Mouse (Mus musculus): Measurements from ENCODE around the gene Foxp4. TPM values are rescaled to one million over a fixed set of nuclear protein-coding genes. Genes with fewer than 3 reads are reported as not detected.

Gene Foxp4
- 49.9 TPM for polyA plus RNA-seq (2021)

DNA sequence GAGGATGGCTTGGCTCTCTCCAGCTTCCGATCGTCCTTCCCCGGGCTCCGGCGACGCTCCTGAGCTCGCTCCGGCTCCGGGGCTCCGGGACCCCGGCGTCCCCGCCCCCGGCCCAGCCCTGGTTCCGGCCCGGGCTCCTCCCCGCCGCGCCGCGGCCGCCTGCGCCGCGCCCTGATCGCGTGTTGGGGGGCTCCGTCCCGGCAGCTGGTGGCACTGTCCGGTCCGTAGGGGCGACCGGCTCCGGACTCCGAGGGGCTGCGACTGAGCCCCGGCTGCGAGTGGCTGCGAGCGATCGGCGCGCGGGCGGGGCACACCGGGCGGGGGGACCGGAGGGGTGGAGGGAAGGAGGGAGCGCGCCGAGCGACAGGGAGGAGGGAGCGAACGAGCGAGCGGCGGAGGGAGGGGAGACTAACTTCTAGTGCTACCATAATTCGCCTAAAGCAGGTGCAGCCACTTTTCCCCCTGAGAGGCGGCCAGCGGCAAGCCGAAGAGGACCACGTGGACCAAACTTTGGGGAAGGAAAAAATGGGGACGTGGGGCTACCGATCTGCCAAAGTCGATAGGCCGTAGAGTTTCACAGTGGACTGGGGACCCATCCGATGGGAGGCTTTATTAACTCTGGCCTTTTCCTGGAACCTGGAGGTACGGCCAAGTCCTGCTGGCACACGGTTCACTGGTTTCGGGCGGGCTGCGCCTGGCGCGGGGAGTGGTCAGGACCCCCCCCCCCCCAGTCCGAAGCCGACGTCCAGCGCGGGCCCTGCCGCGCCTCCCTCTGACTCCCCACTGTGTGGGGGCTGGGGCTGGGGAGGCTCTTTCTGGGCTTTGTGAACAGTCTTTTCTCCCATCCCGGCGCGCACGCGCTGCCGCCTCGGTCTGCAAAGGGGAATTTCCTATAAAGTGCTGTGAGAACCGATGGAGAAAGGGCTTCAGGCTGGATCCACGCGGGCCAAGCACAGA lies at the start of gene Foxp4:
Gene Foxp4 (minus strand): TSS at position 263 of the 957 bp plus-strand sequence.
- CTCF ChIA-PET, result no interaction called here
- no peak for TF ChIP-seq CTCF (IDR thresholded peaks at IDR 0.05)
- ATAC-seq (peak; percentile 89), DNase-seq (ENCODE audit: low read depth, low spot score) (peak; percentile 80)
- H3K27me3 ChIP-seq, result no peaks in the 10 kb centered on the region
- in situ Hi-C loops (cut with MboI; ENCODE audit: low pct_unique_long_range_greater_than_20kb), result no loop called here
- POLR2A ChIA-PET, result interaction anchor here (1.0 to 1.1 kb wide), 2 partner anchors 17 to 27 kb away, joined by 3 to 5 read pairs; no protein-coding TSS in a partner anchor

DNA sequence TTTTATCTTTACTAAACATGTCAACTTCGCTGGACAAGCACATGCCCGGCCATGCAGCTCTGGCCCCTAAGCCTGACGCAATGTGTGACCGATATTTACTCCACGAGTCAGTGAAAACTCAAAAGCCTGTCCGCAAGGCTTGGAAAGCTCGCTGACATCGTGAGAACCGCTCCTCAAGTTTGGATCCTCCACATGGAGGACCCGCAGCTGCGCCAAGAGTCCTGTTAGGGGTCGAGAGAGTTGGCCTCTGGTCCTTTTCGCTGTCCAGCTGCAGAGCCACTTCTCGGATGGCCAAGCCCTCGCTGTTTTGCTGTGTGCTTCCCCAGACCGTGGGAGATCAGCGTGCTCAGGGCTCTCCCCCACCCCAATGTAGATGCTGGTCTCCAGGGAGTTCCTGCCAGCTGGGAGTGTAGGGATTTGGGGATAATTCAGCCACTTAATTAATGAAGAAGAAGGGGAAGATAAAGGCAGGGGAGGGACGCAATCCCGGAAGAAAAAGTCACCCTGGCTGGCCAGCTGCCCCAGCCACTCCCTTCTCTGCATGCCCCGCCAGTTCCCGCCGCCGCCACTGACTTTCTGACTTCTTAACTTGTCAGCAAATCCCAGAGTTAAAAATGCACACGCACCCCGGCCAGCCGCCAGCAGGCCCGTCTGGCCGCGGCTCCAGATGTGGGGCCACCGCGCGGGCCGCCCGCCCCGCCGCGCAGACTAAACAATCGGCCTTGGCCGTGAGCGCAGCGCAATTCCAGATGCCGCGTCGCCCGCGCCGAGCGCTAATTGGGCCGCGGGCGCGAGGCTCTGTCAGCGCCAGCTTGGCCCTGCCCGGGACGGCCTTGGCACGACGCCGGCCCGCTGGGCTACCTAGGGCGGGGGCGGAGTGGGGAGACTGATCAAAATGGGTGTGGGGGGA lies 49.4 kb upstream of the Foxp4 start:
- ATAC-seq (no peak), DNase-seq (ENCODE audit: low read depth, low spot score) (no peak)
- ChIA-PET CTCF (no interaction called here), POLR2A (no interaction called here)
- no peaks in the 10 kb centered on the region for H3K27me3 ChIP-seq
- in situ Hi-C loops (cut with MboI; ENCODE audit: low pct_unique_long_range_greater_than_20kb), result no loop called here
- no peak for TF ChIP-seq CTCF (IDR thresholded peaks at IDR 0.05)

DNA sequence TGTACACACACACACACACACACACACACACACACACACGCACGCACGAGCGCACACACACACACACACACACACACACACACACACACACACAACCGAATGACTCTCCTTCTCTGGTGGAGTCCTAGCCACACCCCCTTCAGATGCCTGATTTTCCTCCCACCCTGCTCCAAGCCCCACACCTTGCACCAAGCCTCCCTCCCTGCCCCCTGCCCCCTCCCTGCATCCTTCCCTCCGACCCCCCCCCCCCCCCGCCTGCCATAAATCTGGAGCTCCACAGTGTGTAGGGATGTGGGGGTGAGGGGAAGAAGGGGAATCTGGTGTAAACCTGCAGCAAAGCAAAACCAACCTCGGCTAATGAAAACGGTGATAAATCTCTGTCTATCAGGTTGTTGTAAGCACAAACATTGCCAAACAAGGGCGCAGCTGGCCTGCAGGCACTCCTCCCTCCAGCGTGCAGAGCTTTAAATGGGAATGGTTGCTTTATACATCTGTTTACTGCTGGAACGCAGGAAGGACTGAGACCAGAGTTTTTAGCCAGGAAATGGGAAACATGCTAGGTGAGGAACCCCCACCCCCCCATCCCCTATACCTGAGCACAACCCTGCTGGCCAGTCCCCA lies 41.5 kb upstream of the Foxp4 start:
- DNase-seq (ENCODE audit: low read depth, low spot score), result no peak
- POLR2A ChIA-PET, result no interaction called here
- in situ Hi-C loops (cut with MboI; ENCODE audit: low pct_unique_long_range_greater_than_20kb), result no loop called here
- CTCF ChIA-PET, result no interaction called here
- TF ChIP-seq CTCF (IDR thresholded peaks at IDR 0.05), result no peak
- no peaks in the 10 kb centered on the region for H3K27me3 ChIP-seq
- no peak for ATAC-seq

DNA sequence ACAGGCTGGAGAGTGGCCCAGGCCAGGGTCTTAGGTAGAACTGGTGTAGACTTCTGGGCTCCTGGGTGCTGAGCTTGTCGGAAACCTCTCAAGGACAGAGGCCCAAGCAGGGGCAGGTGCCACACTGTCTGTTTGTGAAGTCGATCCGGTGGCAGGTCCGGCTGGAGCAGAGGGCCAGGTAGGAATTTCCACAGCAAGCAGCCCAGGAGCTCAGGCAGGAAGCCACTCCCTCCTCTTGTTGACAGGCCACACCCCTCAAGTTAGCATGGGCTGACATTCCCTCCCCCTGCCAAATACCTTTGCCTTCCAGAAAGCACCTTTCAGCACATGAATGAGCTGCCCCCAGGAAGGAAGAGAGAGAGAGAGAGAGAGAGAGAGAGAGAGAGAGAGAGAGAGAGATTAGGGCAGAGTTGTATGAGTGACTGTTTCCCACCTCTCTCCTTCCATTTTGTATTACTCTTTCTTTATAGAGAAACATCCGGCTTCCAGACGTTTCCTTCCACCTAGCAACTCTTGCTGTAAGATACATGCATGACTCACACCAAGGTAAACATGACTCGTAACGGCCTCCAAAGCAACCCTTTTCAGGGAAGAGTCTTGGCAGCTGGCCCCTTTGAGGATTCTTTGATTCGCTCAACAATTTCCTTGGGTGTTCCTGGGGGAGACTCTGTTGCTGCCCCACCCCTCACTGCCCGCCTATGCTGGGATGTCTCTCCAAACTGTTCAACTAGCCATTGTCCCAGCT lies 33.8 kb upstream of the Foxp4 start:
- CTCF ChIA-PET, result no interaction called here
- no peaks in the 10 kb centered on the region for H3K27me3 ChIP-seq
- in situ Hi-C loops (cut with MboI; ENCODE audit: low pct_unique_long_range_greater_than_20kb), result no loop called here
- POLR2A ChIA-PET, result interaction anchor here (0.8 kb wide), 1 partner anchor 32 kb away, joined by 3 read pairs; no protein-coding TSS in a partner anchor
- DNase-seq (ENCODE audit: low read depth, low spot score), result no peak
- TF ChIP-seq CTCF (IDR thresholded peaks at IDR 0.05), result no peak
- peak; percentile 65 for ATAC-seq

DNA sequence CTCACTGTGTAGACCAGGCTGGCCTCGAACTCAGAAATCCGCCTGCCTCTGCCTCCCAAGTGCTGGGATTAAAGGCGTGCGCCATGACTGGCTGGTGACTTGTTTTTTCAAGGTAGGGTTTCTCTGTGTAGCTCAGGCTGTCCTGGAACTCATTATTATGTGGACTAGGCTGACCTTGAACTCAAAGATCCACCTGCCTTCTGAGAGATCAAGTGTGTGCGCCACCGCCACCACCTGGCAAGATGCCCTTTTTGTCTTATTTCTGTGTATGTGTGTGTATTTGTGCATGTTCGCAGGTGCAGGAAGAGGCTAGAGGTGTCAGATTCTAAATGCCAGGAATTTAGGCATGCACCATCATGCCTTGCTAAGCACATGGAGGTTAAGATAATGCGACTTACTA lies 32.0 kb upstream of the Foxp4 start:
- DNase-seq (ENCODE audit: low read depth, low spot score), result no peak
- peaks cover 10% of the 10 kb centered on the region for H3K27me3 ChIP-seq
- TF ChIP-seq CTCF (IDR thresholded peaks at IDR 0.05), result no peak
- ATAC-seq, result no peak
- POLR2A ChIA-PET, result no interaction called here
- CTCF ChIA-PET, result no interaction called here
- in situ Hi-C loops (cut with MboI; ENCODE audit: low pct_unique_long_range_greater_than_20kb), result no loop called here

DNA sequence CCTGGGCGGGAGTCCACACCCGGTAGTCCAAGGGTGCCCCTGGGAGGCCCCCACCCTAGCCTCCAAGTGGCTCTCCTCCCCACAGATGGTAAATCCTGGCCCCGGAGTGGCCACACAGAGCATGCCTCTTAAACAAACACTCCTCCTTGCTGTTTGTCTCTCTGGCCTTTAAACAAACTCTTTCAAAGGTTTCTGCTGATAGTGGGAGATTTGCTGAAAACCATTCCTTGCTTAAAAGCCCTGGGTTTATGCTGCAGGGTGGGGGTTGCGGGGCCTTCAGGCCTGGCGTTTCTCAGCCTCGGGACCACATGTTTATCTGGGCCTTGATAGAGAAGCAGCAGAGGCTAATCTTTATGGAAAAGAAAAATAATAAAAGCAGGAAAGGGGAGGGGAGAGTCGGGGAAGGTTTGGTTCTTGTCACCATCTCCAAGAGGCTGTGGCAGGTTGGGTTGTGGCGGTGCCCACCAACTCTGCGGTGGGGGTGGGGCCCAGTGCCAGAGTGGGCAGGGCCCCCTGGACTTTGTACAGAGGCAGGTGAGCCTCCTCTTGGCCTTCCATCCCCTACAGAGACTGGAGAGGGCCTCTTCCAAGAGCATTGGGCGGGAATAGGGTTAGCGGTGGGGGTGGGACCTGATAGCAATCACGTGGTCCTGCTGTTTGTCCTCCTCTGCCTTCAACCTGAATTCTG lies 30.8 kb upstream of the Foxp4 start:
- ATAC-seq, result no peak
- in situ Hi-C loops (cut with MboI; ENCODE audit: low pct_unique_long_range_greater_than_20kb), result no loop called here
- no peak for TF ChIP-seq CTCF (IDR thresholded peaks at IDR 0.05)

DNA sequence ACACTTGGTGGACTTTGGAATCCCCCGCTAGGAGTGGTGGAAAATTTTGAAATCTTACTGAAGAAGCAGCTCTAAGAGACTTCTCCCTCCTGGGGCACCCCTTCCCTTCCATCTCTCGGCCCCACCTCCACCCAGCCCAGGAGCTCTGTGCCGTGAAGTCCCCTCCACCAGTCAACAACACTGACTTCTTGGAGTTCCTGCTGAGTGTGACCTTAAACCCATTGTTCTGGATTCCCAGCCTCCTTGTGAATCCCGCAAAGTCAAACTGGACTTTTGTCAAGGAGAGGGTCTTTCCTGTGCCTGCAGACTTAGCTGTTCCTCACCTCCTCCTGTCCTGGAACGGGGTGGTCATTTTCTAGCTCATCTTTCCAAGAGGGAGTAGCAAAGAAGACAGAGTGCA lies 28.8 kb upstream of the Foxp4 start:
- peaks cover 12% of the 10 kb centered on the region for H3K27me3 ChIP-seq
- ChIA-PET POLR2A (interaction anchor here (1.1 kb wide), 1 partner anchor 9 kb away, joined by 3 read pairs; no protein-coding TSS in a partner anchor), CTCF (no interaction called here)
- DNase-seq (ENCODE audit: low read depth, low spot score), result no peak
- ATAC-seq, result no peak
- no peak for TF ChIP-seq CTCF (IDR thresholded peaks at IDR 0.05)
- in situ Hi-C loops (cut with MboI; ENCODE audit: low pct_unique_long_range_greater_than_20kb), result no loop called here

More for the DNA sequence above, 30.8 kb upstream of the Foxp4 start:
- POLR2A ChIA-PET, result no interaction called here
- CTCF ChIA-PET, result no interaction called here
- no peak for DNase-seq (ENCODE audit: low read depth, low spot score)
- H3K27me3 ChIP-seq, result peaks cover 12% of the 10 kb centered on the region

DNA sequence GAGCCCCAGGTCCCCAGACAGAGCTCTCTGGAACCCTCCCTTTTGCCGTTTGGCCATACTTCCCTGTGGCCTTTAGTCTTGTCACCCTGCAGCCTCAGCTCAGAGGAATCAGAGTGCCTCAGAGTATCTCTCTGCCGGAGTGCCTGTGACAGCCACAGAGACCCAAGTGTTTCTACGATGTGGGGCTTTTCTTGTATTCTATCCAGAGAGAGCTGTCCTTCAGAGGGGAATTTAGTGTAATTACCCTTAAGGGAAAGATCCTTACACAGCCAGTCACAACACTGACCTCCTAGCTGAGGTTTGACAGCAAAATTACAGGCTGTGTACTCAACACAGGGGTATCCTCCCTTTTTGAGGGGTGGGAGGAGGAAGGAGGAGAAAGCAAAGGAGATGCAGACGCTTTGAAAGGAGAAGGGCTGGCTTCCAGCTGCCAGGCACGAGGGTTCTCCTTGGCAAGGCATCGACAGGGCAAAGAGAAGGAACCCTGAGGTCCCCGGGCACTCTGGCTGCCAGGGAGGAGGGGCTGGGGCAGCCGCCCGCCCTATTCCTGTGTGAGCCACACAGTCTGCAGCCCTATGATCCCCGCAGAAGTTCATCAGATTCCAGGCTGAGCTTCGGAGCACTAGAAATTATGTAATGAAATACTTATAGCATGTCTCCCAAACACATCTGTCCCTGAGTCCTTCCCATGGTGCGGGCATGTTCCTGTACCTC lies 28.1 kb upstream of the Foxp4 start:
- DNase-seq (ENCODE audit: low read depth, low spot score) (no peak), ATAC-seq (no peak)
- H3K27me3 ChIP-seq, result peaks cover 12% of the 10 kb centered on the region
- ChIA-PET POLR2A (interaction anchor here (1.1 kb wide), 1 partner anchor 8 kb away, joined by 3 read pairs; no protein-coding TSS in a partner anchor), CTCF (no interaction called here)
- no peak for TF ChIP-seq CTCF (IDR thresholded peaks at IDR 0.05)
- in situ Hi-C loops (cut with MboI; ENCODE audit: low pct_unique_long_range_greater_than_20kb), result no loop called here

DNA sequence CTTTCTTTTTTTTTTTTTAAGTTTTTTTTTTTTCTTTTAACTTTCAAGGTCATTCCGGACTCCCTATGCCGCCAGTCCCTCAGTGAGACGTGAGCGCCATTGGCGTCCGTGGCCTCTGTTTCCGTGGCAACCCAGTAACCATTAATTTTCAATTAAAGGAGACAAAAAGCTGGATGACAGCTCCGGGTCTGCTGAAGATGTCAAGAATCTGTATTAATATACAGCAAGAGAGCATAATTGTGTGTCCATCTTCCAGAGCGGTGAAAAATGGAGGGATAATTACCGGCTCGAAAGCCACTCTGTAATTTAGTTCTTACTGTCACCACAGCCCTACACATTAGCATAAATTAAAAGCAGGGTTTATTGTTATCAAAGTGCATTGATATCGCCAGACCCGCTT lies 27.0 kb upstream of the Foxp4 start:
- in situ Hi-C loops (cut with MboI; ENCODE audit: low pct_unique_long_range_greater_than_20kb), result no loop called here
- DNase-seq (ENCODE audit: low read depth, low spot score) (no peak), ATAC-seq (no peak)
- POLR2A ChIA-PET, result interaction anchor here (0.7 kb wide), 1 partner anchor 154 kb away, joined by 3 read pairs; no protein-coding TSS in a partner anchor
- CTCF ChIA-PET, result no interaction called here
- peaks cover 12% of the 10 kb centered on the region for H3K27me3 ChIP-seq
- no peak for TF ChIP-seq CTCF (IDR thresholded peaks at IDR 0.05)
